Mouse (Mus musculus) neural tube, embryonic 10.5 days (tissue): ENCODE data around the gene Noxred1.
"Not testable (repeated sequence)": the region's sequence is repeated elsewhere in the genome, so short reads cannot be mapped to it uniquely, and the experiment has no call there.

ENCODE experiments used
- DNase-seq: peaks from one replicate; pipeline ENCODE4 v3.0.0-alpha.2; 2017; ENCODE audit warnings: low spot score; ENCODE audit errors: extremely low spot score

Gene Noxred1

GRCm38 (mm10) chr12:87238632-87239031, at the start of gene Noxred1:
Gene Noxred1, minus strand, starts transcription at chr12:87238732.
- no peak for DNase-seq

DNA sequence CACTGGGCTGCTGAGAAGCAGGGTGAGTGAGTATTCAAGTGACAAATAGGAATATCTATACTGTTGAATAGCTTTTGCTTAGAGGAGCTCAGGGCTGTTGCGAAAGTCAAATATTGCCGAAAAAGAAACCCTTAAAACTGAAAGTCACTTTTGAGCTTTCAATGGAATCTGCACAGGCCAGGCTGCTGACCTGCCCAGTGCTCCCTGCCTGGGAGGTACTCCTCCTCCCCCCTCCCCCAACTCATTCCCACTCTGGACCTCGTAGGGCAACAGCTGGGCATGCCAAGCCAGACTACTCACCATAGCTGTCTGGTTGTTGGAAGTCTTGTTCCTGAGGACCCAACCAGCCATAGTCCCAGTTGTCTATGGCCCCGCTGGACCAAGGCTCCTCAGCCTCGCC, 46.2 kb upstream of the Noxred1 start:
- DNase-seq, result no peak

GRCm38 (mm10) chr12:87284268-87284667, 45.7 kb upstream of the Noxred1 start:
- no peak for DNase-seq

DNA sequence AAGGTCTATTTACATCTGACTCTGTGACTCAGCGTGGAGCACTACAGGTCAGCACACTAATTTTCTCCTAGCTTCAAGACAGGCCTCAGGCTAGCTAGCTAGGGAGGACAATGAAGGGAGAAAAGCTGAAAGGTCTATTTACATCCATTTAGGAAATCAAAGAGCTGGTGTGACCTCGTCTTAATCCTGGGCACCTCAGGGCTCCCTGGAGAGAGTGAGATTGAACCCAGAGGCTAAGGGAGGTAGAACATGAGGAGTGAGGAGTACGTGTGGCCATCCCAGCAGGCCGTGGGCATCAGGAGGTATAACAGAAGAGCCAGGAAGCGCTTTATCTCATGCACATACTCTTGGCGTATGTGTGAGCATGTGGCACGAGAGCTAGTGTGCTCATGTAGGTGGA, 45.2 kb upstream of the Noxred1 start:
- no peak for DNase-seq

GRCm38 (mm10) chr12:87282743-87283142, 44.2 kb upstream of the Noxred1 start:
- DNase-seq, result no peak

- DNase-seq, result no peak
These were observed 43.2 kb upstream of the Noxred1 start for GRCm38 (mm10) chr12:87281766-87282165.

DNA sequence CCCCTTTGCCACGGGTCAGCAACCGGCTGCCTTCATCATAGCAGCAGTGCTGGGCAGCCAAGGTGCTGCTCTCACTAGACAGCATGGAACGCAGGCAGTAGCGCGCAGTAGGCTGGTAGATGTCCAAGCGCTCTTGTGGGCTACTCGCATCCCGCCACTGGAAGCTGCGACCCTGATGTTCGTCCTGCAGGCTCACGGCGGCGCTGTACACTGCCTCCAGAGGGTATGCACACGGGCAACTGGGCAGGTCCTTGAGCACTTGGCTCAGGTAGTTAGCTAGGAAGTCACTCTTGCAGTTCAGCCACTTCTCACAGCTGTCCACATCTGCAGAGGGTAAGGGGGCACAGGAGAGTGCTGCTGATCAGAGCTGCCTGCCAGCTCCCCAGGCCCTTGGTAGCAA, 41.3 kb upstream of the Noxred1 start:
- DNase-seq, result no peak

DNA sequence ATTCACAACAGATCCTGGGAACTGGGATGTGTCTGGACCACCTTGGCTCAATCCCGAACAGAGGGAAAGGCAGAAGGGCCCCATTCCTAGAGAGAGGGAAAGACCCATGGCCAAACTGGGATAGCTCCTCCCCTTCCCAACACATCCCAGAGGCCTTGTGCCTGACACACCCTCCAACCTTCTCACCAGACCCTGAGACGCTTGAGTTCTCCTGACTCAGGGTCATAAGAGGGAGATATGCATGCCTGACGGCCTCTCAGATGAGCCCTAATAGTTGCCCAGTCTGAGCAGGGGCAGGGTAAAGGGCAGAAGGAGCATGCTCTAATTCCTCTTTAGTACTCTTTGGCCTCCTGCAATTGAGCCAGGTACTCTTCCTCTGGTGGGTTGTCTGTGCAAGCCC, 40.8 kb upstream of the Noxred1 start:
- no peak for DNase-seq

- DNase-seq, result no peak
These were observed 39.7 kb upstream of the Noxred1 start for GRCm38 (mm10) chr12:87278118-87278730.

DNA sequence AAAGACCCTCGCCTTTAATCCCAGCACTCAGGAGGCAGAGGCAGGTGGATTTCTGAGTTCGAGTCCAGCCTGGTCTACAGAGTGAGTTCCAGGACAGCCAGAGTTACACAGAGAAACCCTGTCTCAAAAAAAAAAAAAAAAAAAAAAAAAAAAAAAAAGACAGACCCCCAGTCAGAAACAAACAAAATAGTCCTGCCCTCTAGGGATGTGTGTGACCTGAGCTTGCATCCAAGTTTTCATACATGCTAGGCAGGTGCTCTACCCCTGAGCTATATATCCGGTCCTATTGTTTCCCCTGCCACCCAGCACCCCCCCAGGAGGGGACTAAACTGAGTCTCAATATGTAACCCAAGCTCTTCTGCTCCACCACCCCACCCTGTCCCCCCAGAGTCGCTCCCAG, 38.7 kb upstream of the Noxred1 start:
- DNase-seq, result not testable (repeated sequence)

DNA sequence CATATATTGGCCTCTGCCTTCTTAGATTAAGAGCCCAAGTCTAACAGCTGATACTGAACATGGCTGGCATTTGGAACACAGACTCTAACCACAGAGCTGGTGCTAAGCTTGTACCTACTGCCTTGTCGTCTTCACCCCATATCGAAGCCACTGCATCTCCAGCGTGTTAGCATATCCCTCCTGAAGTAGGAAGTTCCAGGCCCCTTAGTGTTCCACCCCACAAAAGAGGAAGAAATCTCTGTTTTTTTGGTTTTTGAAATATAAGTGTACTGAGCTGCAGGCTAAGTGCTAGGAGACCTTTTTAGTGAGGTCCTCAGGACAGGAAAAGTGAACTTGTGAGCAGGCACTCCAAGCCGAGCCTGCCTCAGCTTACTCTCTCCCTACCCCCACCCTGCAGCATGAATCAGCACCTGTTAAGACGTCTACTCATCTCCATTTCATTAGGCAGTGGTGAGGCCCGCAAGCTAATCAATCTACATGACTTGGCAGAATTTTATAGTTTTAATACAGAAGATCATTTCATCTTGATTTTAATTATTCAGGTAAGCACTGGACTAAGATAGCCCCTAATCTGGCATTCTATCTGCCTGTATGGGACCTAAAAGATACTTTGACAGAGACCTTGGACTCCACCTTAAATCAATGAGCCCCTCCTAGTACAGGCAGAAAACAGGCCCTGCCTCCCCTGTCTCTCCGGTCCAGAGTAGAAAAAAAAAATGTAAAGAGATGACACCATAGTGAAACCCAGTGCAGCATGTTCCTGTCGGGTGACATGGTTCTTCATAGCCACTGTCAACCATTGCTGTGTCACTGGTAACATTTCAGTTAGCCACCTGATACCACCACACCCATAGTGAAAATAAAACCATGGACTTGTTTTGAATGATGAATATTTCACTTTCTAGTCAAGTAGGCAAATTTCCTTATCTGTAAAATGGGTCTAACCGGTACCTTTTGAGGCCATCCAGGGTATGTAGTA, 36.6 kb upstream of the Noxred1 start:
- DNase-seq, result no peak

DNA sequence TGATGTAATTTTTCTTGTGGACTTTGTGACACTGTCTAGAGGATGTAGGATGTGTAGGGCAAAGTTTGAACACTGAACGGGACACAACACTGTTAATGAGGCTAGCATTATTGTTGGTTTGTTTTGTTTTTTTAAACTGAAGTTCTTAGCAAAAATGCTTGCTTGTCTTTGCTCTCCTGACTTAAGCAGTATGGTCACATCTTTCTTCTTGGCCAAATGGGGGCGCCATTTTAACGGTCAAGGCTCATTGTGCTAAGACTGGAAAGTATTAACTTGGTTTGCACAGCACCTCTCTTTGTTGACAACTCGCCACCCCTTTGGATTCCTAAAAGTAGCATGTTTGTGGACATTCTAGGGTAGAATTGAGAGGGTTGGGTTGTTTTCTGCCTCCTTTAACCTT, 29.1 kb upstream of the Noxred1 start:
- DNase-seq, result no peak

DNA sequence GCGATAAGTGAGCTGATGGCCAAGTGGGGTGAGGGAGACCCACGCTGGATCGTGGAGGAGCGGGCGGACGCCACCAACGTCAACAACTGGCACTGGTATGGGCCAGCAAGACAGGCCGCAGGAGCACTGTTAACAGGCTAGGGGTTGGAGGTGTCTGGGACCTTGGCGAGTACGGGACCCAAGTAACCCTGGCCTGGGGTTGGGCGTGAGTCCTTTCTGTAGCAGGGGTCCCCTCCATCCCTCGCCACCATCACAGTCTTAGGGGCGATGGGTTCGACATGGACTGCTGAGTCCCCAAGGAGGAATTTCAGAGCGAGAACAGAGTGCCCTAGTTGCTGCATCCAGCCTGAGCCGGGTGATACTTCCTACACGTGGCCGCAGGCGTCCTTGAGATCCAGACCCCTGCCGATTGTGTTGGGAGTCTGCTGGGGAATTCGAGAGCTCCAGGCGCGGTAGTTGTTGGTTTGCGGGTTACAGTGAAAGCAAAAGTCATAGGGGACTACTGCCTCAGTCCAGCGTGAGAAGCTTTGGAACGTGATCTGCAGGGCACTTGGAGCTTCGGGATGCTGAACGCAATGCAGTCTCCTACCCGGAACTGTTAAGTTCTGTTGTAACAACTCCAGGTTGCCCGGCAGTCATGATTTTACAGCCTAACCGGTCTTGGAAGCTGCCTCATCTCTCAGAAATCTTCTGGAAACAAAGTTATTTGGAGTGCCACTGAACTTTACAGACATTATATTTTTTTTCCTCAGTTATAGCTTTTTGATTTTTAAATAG, 28.5 kb upstream of the Noxred1 start:
- no peak for DNase-seq

GRCm38 (mm10) chr12:87266108-87266826, 27.7 kb upstream of the Noxred1 start, which contains the start of the genes Vipas39 and Ahsa1:
Gene Vipas39, minus strand, starts transcription at chr12:87266256.
Gene Ahsa1, plus strand, starts transcription at chr12:87266479.
- DNase-seq, result peak; percentile 90

DNA sequence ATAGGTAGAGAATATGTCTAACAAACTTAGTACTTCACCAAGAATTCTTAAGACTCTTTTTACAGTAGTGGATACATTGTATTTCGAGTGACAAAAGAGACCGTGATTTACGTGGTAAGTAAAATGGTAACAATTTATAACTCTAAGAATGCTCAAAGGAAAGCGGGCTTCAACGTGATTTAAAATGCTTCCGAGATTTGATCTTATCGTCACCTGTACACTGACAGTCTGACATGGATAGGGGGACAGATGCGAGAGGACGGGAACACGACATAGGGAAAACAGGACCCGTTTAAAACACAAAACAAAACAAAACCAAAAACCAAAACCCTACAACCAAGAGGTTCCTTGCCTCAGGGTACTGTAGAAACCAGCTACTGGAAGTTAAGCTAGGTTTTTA, 26.9 kb upstream of the Noxred1 start:
- DNase-seq, result no peak

GRCm38 (mm10) chr12:87260562-87260961, 22.0 kb upstream of the Noxred1 start:
- no peak for DNase-seq

GRCm38 (mm10) chr12:87256629-87257028, 18.1 kb upstream of the Noxred1 start:
- DNase-seq, result no peak

- DNase-seq, result no peak
These were observed 15.3 kb upstream of the Noxred1 start for GRCm38 (mm10) chr12:87253878-87254277.

- no peak for DNase-seq
These were observed 11.6 kb upstream of the Noxred1 start for GRCm38 (mm10) chr12:87250161-87250560.

GRCm38 (mm10) chr12:87236882-87237483, 1.5 kb downstream of the Noxred1 start:
- no peak for DNase-seq
